Mouse (Mus musculus): ENCODE results near the gene Ptpn5. TPM values are rescaled to one million over a fixed set of nuclear protein-coding genes. Genes with fewer than 3 reads are reported as not detected.

Ptpn5 gene
- polyA plus RNA-seq, 1 experiment from 2014 or later, result 2.3 TPM

GRCm38 (mm10) chr7:47050766-47051165, 82.7 kb downstream of the Ptpn5 start:
- no peaks in the 10 kb centered on the region for H3K27me3 ChIP-seq (replicated peaks; ENCODE audit: control insufficient read depth, insufficient read depth, low read length)
- H3K4me1 ChIP-seq (replicated peaks; ENCODE audit: control insufficient read depth, insufficient read depth, low read length), result peaks cover 23% of the 10 kb centered on the region
- peaks cover 17% of the 10 kb centered on the region; the same call in 1 of the 2 replicates for H3K36me3 ChIP-seq (ENCODE audit: control insufficient read depth, insufficient read depth, low read length)
- peak; percentile 66 for ATAC-seq (replicated peaks; ENCODE audit: low FRiP score, low TSS enrichment, low read depth)
- peak overlapping the region; percentile 97 for H3K27ac ChIP-seq (ENCODE audit: low read depth)
- H3K9me3 ChIP-seq (ENCODE audit: control insufficient read depth, low read length), result no peaks in the 10 kb centered on the region
- H3K4me2 ChIP-seq (ENCODE audit: low read length), result peak overlapping the region; percentile 93
- peak overlapping the region; percentile 91 for H3K4me3 ChIP-seq (ENCODE audit: low read depth, low read length)
- no peak for DNase-seq (ENCODE audit: low spot score)
- WGBS, result 0% methylated on average over 30 of the region's 34 CpGs
- H3K9ac ChIP-seq (ENCODE audit: low read length), result peak overlapping the region; percentile 86

DNA sequence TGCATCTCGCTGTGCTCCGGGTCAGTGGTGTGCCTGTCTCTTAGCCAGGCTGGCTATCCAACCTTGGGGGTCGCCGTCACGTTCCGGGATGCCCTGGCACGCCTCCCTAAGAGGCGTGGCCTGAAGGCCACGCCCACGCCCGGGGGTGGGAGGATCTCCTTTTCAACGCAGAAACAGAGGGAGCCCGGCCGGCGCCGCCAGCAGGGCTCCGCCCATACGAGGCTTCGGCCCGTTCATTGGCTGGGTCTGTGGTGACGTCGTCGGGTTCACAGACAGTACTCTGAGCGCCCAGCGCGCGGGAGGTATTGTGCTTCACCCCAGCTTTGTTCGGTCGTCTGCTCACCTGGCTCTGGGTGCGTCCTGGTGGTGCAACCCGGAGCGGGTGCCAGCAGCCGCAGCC, 83.1 kb downstream of the Ptpn5 start, which contains the start of gene Tmem86a:
Gene Tmem86a, plus strand, starts transcription at position 236 of the 400 bp plus-strand sequence.
- H3K4me2 ChIP-seq (ENCODE audit: low read length), result peak within 1 kb of the TSS; percentile 93
- no peaks in the 10 kb centered on the region for H3K27me3 ChIP-seq (replicated peaks; ENCODE audit: control insufficient read depth, insufficient read depth, low read length)
- peak within 1 kb of the TSS; percentile 86 for H3K9ac ChIP-seq (ENCODE audit: low read length)
- no peaks in the 10 kb centered on the region for H3K9me3 ChIP-seq (ENCODE audit: control insufficient read depth, low read length)
- peaks cover 17% of the 10 kb centered on the region; the same call in 1 of the 2 replicates for H3K36me3 ChIP-seq (ENCODE audit: control insufficient read depth, insufficient read depth, low read length)
- peak; percentile 99 for DNase-seq (ENCODE audit: low spot score)
- H3K27ac ChIP-seq (ENCODE audit: low read depth), result peak within 1 kb of the TSS; percentile 97
- WGBS, result under 1% methylated on average over 33 of the region's 33 CpGs
- H3K4me3 ChIP-seq (ENCODE audit: low read depth, low read length), result peak within 1 kb of the TSS; percentile 91
- ATAC-seq (replicated peaks; ENCODE audit: low FRiP score, low TSS enrichment, low read depth), result peak; percentile 99
- peaks cover 23% of the 10 kb centered on the region for H3K4me1 ChIP-seq (replicated peaks; ENCODE audit: control insufficient read depth, insufficient read depth, low read length)

- Histone ChIP-seq H3K4me1 (replicated peaks; ENCODE audit: control insufficient read depth, insufficient read depth, low read length) (peaks cover 13% of the 10 kb centered on the region), H3K36me3 (ENCODE audit: control insufficient read depth, insufficient read depth, low read length) (no peaks in the 10 kb centered on the region), H3K27ac (ENCODE audit: low read depth) (peak overlapping the region; percentile 52; the same call in 1 of the 2 replicates), H3K9ac (ENCODE audit: low read length) (no peak overlapping the region), H3K4me2 (ENCODE audit: low read length) (no peak overlapping the region), H3K27me3 (replicated peaks; ENCODE audit: control insufficient read depth, insufficient read depth, low read length) (no peaks in the 10 kb centered on the region), H3K4me3 (ENCODE audit: low read depth, low read length) (no peak overlapping the region), H3K9me3 (ENCODE audit: control insufficient read depth, low read length) (no peaks in the 10 kb centered on the region)
- 28% methylated on average over 6 of the region's 6 CpGs for WGBS
- no peak for DNase-seq (ENCODE audit: low spot score)
- ATAC-seq (replicated peaks; ENCODE audit: low FRiP score, low TSS enrichment, low read depth), result no peak
These were observed 90.5 kb downstream of the Ptpn5 start for GRCm38 (mm10) chr7:47042823-47043490.

DNA sequence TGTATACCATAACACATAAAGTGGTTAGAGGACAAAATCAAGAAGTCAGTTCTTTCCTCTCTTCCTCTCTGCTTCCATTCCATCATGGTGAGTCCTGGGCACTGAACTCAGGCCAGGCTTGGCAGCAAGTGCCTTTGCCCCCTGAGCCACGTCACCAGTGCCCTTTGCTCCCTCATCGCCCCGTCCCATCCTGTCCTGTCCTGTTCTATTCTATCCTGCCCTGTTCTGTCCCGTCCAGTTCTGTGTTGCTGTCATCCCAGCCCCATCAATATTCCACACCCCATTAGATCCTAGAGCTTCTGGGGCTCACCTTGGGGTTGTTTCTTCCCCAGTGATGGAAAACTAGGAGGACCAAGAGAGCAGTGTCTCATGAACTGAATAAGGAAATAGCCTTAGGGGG, 91.4 kb downstream of the Ptpn5 start:
- Histone ChIP-seq H3K36me3 (ENCODE audit: control insufficient read depth, insufficient read depth, low read length) (no peaks in the 10 kb centered on the region), H3K4me2 (ENCODE audit: low read length) (no peak overlapping the region), H3K27ac (ENCODE audit: low read depth) (no peak overlapping the region), H3K4me3 (ENCODE audit: low read depth, low read length) (no peak overlapping the region), H3K27me3 (replicated peaks; ENCODE audit: control insufficient read depth, insufficient read depth, low read length) (no peaks in the 10 kb centered on the region), H3K9ac (ENCODE audit: low read length) (no peak overlapping the region), H3K4me1 (replicated peaks; ENCODE audit: control insufficient read depth, insufficient read depth, low read length) (peaks cover 13% of the 10 kb centered on the region), H3K9me3 (ENCODE audit: control insufficient read depth, low read length) (no peaks in the 10 kb centered on the region)
- ATAC-seq (replicated peaks; ENCODE audit: low FRiP score, low TSS enrichment, low read depth) (no peak), DNase-seq (ENCODE audit: low spot score) (no peak)
- 76% methylated on average over 4 of the region's 4 CpGs for WGBS

GRCm38 (mm10) chr7:47041706-47042105, 91.8 kb downstream of the Ptpn5 start:
- Histone ChIP-seq H3K4me1 (replicated peaks; ENCODE audit: control insufficient read depth, insufficient read depth, low read length) (peaks cover 13% of the 10 kb centered on the region), H3K4me3 (ENCODE audit: low read depth, low read length) (no peak overlapping the region), H3K4me2 (ENCODE audit: low read length) (no peak overlapping the region), H3K27ac (ENCODE audit: low read depth) (no peak overlapping the region), H3K36me3 (ENCODE audit: control insufficient read depth, insufficient read depth, low read length) (no peaks in the 10 kb centered on the region), H3K9ac (ENCODE audit: low read length) (no peak overlapping the region), H3K27me3 (replicated peaks; ENCODE audit: control insufficient read depth, insufficient read depth, low read length) (no peaks in the 10 kb centered on the region), H3K9me3 (ENCODE audit: control insufficient read depth, low read length) (no peaks in the 10 kb centered on the region)
- WGBS, result 89% methylated on average over 3 of the region's 3 CpGs
- no peak for ATAC-seq (replicated peaks; ENCODE audit: low FRiP score, low TSS enrichment, low read depth)
- DNase-seq (ENCODE audit: low spot score), result no peak

- Histone ChIP-seq H3K9me3 (ENCODE audit: control insufficient read depth, low read length) (no peaks in the 10 kb centered on the region), H3K36me3 (ENCODE audit: control insufficient read depth, insufficient read depth, low read length) (no peaks in the 10 kb centered on the region), H3K4me3 (ENCODE audit: low read depth, low read length) (no peak overlapping the region), H3K27me3 (replicated peaks; ENCODE audit: control insufficient read depth, insufficient read depth, low read length) (no peaks in the 10 kb centered on the region), H3K4me1 (replicated peaks; ENCODE audit: control insufficient read depth, insufficient read depth, low read length) (no peaks in the 10 kb centered on the region), H3K4me2 (ENCODE audit: low read length) (no peak overlapping the region), H3K27ac (ENCODE audit: low read depth) (no peak overlapping the region), H3K9ac (ENCODE audit: low read length) (no peak overlapping the region)
- ATAC-seq (replicated peaks; ENCODE audit: low FRiP score, low TSS enrichment, low read depth), result no peak
- 77% methylated on average over 8 of the region's 8 CpGs for WGBS
- no peak for DNase-seq (ENCODE audit: low spot score)
These were observed 98.1 kb downstream of the Ptpn5 start for GRCm38 (mm10) chr7:47035426-47035825.

DNA sequence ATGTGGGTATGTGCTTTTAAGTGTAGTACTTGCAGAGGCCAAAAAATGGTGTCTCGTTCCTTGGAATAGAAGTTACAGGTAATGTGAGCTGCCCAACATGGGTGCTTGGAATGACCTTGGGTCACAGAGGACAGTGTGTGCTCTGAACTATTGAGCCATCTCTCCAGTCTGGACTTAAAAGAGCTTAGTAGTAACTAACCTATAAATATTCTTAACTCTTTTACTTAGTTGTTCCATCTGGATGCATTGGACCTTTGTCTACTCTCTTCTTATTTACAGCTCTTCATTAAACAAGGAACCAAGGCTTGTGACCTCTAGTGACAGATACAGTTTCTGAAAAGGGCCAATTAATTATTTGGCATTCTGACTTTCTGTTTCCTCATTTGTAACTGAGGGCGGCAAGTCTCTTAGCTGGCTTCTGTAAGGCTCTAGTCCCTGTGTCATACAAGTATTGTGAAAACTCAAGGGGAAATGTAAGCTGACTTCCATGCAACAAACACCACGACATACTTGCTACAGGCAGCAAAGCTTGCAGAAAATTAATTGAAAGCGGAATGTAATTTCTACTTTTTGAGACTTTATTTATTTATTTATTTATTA, 98.6 kb downstream of the Ptpn5 start:
- no peak overlapping the region for H3K4me3 ChIP-seq (ENCODE audit: low read depth, low read length)
- H3K4me2 ChIP-seq (ENCODE audit: low read length), result no peak overlapping the region
- no peaks in the 10 kb centered on the region for H3K27me3 ChIP-seq (replicated peaks; ENCODE audit: control insufficient read depth, insufficient read depth, low read length)
- 85% methylated on average over 4 of the region's 4 CpGs for WGBS
- ATAC-seq (replicated peaks; ENCODE audit: low FRiP score, low TSS enrichment, low read depth) (no peak), DNase-seq (ENCODE audit: low spot score) (no peak)
- H3K27ac ChIP-seq (ENCODE audit: low read depth), result no peak overlapping the region
- H3K36me3 ChIP-seq (ENCODE audit: control insufficient read depth, insufficient read depth, low read length), result no peaks in the 10 kb centered on the region
- H3K4me1 ChIP-seq (replicated peaks; ENCODE audit: control insufficient read depth, insufficient read depth, low read length), result no peaks in the 10 kb centered on the region
- H3K9ac ChIP-seq (ENCODE audit: low read length), result no peak overlapping the region
- H3K9me3 ChIP-seq (ENCODE audit: control insufficient read depth, low read length), result no peaks in the 10 kb centered on the region

GRCm38 (mm10) chr7:47031371-47031770, 102.1 kb downstream of the Ptpn5 start:
- ATAC-seq (replicated peaks; ENCODE audit: low FRiP score, low TSS enrichment, low read depth), result no peak
- no peak overlapping the region for H3K4me3 ChIP-seq (ENCODE audit: low read depth, low read length)

More at GRCm38 (mm10) chr7:47031371-47031770, 102.1 kb downstream of the Ptpn5 start:
- 82% methylated on average over 4 of the region's 4 CpGs for WGBS
- Histone ChIP-seq H3K4me2 (ENCODE audit: low read length) (no peak overlapping the region), H3K36me3 (ENCODE audit: control insufficient read depth, insufficient read depth, low read length) (no peaks in the 10 kb centered on the region), H3K27ac (ENCODE audit: low read depth) (no peak overlapping the region), H3K4me1 (replicated peaks; ENCODE audit: control insufficient read depth, insufficient read depth, low read length) (no peaks in the 10 kb centered on the region), H3K27me3 (replicated peaks; ENCODE audit: control insufficient read depth, insufficient read depth, low read length) (no peaks in the 10 kb centered on the region), H3K9ac (ENCODE audit: low read length) (no peak overlapping the region), H3K9me3 (ENCODE audit: control insufficient read depth, low read length) (no peaks in the 10 kb centered on the region)
- no peak for DNase-seq (ENCODE audit: low spot score)

All from intestine, embryonic 14.5 days (tissue).